Mouse (Mus musculus) C2C12 (cell line): Measurements from ENCODE around the gene Aven. TPM values are rescaled to one million over a fixed set of nuclear protein-coding genes. Genes with fewer than 3 reads are reported as not detected.

ENCODE experiments used
- H3K27me3 ChIP-seq: one replicate; pipeline ENCODE4 v1.6.1; 2011; ENCODE audit not compliant: control insufficient read depth, insufficient read depth, insufficient read length
- H3K36me3 ChIP-seq: one replicate; pipeline ENCODE4 v1.6.1; 2011; ENCODE audit not compliant: control insufficient read depth, insufficient read depth
- H3K4me3 ChIP-seq: one replicate; pipeline ENCODE4 v1.5.1; 2011; ENCODE audit warnings: mild to moderate bottlenecking, control low read depth; ENCODE audit not compliant: poor library complexity, insufficient read depth, severe bottlenecking
- H3K79me2 ChIP-seq: one replicate; pipeline ENCODE4 v1.6.1; 2011; ENCODE audit not compliant: control insufficient read depth, insufficient read depth
- H3K79me3 ChIP-seq: one replicate; pipeline ENCODE4 v1.6.1; 2011; ENCODE audit warnings: low read depth, control low read depth
- H3ac ChIP-seq: one replicate; pipeline ENCODE3; 2011; ENCODE audit warnings: low read depth; ENCODE audit not compliant: control insufficient read depth, insufficient read length
- CEBPB ChIP-seq: IDR thresholded peaks from one replicate; pipeline ENCODE4 v1.6.1; 2011; ENCODE audit warnings: low read depth, mild to moderate bottlenecking, control low read depth, moderate library complexity
- CTCF ChIP-seq: IDR thresholded peaks from one replicate; pipeline ENCODE4 v1.5.1; 2011; ENCODE audit not compliant: control insufficient read depth, insufficient read depth, insufficient read length
- FOSL1 ChIP-seq: IDR thresholded peaks from one replicate; pipeline ENCODE4 v1.8.0; 2011; ENCODE audit warnings: mild to moderate bottlenecking, low read length; ENCODE audit not compliant: poor library complexity, insufficient read depth, severe bottlenecking
- MAX ChIP-seq: IDR thresholded peaks from one replicate; pipeline ENCODE4 v1.6.1; 2011; ENCODE audit warnings: mild to moderate bottlenecking, control low read depth
- MYOD1 ChIP-seq: IDR thresholded peaks from one replicate; pipeline ENCODE4 v1.6.1; 2011; ENCODE audit warnings: low read depth; ENCODE audit not compliant: control insufficient read depth, insufficient read length
- MYOG ChIP-seq: IDR thresholded peaks from one replicate; pipeline ENCODE4 v1.6.1; 2011; ENCODE audit not compliant: control insufficient read depth, insufficient read length; ENCODE audit errors: extremely low read depth
- USF1 ChIP-seq: IDR thresholded peaks from one replicate; pipeline ENCODE4 v1.6.1; 2011; ENCODE audit warnings: low read depth, mild to moderate bottlenecking, control low read depth, moderate library complexity
- polyA plus RNA-seq: library from polyadenylated mRNA; unstranded; fragments of >200 nt; fragmentation: generic; extraction: Trizol; gene quantifications from one replicate; pipeline ENCODE4 v1.2.1, GENCODE M21; 2012; ENCODE audit warnings: missing spikeins

Gene Aven
- polyA plus RNA-seq, 1 experiment = 19.9 TPM

- H3K79me3 ChIP-seq = no peaks in the 10 kb centered on the region
- no peak overlapping the region for H3K4me3 ChIP-seq
- H3K79me2 ChIP-seq = no peaks in the 10 kb centered on the region
- H3K36me3 ChIP-seq = no peaks in the 10 kb centered on the region
- no peaks in the 10 kb centered on the region for H3K27me3 ChIP-seq
- no peak overlapping the region for H3ac ChIP-seq
- TF ChIP-seq CEBPB (no peak), FOSL1 (no peak), MAX (no peak), USF1 (no peak), CTCF (no peak), MYOG (no peak), MYOD1 (no peak)
These were observed 10.0 kb upstream of the Aven start for GRCm38 (mm10) chr2:112482533-112483333.

GRCm38 (mm10) chr2:112483334-112483651, 9.5 kb upstream of the Aven start:
- TF ChIP-seq CTCF (no peak), MYOD1 (no peak), CEBPB (no peak), USF1 (no peak), FOSL1 (no peak), MAX (no peak), MYOG (no peak)
- H3K79me3 ChIP-seq = no peaks in the 10 kb centered on the region
- H3K79me2 ChIP-seq = no peaks in the 10 kb centered on the region
- no peaks in the 10 kb centered on the region for H3K36me3 ChIP-seq
- no peak overlapping the region for H3K4me3 ChIP-seq
- no peak overlapping the region for H3ac ChIP-seq
- no peaks in the 10 kb centered on the region for H3K27me3 ChIP-seq

- H3K36me3 ChIP-seq = no peaks in the 10 kb centered on the region
- no peaks in the 10 kb centered on the region for H3K79me2 ChIP-seq
- TF ChIP-seq FOSL1 (no peak), MYOG (no peak), MYOD1 (no peak), USF1 (no peak), CTCF (no peak), CEBPB (no peak), MAX (no peak)
- H3K27me3 ChIP-seq = no peaks in the 10 kb centered on the region
- no peak overlapping the region for H3ac ChIP-seq
- H3K4me3 ChIP-seq = no peak overlapping the region
- no peaks in the 10 kb centered on the region for H3K79me3 ChIP-seq
These were observed 7.9 kb upstream of the Aven start for GRCm38 (mm10) chr2:112484886-112485285.

GRCm38 (mm10) chr2:112490483-112491196, 2.1 kb upstream of the Aven start:
- Histone ChIP-seq H3K27me3 (no peaks in the 10 kb centered on the region), H3K79me3 (peaks cover 3% of the 10 kb centered on the region), H3K79me2 (peaks cover 18% of the 10 kb centered on the region), H3ac (no peak overlapping the region), H3K4me3 (no peak overlapping the region), H3K36me3 (no peaks in the 10 kb centered on the region)
- no peak for TF ChIP-seq CEBPB
- TF ChIP-seq CTCF = no peak
- TF ChIP-seq MAX = no peak
- TF ChIP-seq MYOG = no peak
- TF ChIP-seq MYOD1 = no peak
- TF ChIP-seq USF1 = no peak
- TF ChIP-seq FOSL1 = no peak

- no peaks in the 10 kb centered on the region for H3K36me3 ChIP-seq
- peaks cover 26% of the 10 kb centered on the region for H3K79me2 ChIP-seq
- no peak for TF ChIP-seq USF1
- no peak for TF ChIP-seq FOSL1
- no peak for TF ChIP-seq MYOD1
- TF ChIP-seq MAX = no peak
- no peak for TF ChIP-seq MYOG
- TF ChIP-seq CEBPB = no peak
- no peak for TF ChIP-seq CTCF
- H3K79me3 ChIP-seq = peaks cover 3% of the 10 kb centered on the region
- H3K27me3 ChIP-seq = no peaks in the 10 kb centered on the region
- H3ac ChIP-seq = no peak overlapping the region
- H3K4me3 ChIP-seq = no peak overlapping the region
These were observed 1.1 kb upstream of the Aven start for GRCm38 (mm10) chr2:112491629-112492028.

- no peaks in the 10 kb centered on the region for H3K27me3 ChIP-seq
- peaks cover 7% of the 10 kb centered on the region for H3K36me3 ChIP-seq
- peaks cover 33% of the 10 kb centered on the region for H3K79me2 ChIP-seq
- peaks cover 6% of the 10 kb centered on the region for H3K79me3 ChIP-seq
- TF ChIP-seq MYOD1 = no peak
- no peak for TF ChIP-seq FOSL1
- no peak for TF ChIP-seq MAX
- TF ChIP-seq CEBPB = peak; percentile 26
- TF ChIP-seq CTCF = no peak
- H3K4me3 ChIP-seq = peak overlapping the region; percentile 64
- H3ac ChIP-seq = peak overlapping the region; percentile 96
These were observed 321 bp upstream of the Aven start for GRCm38 (mm10) chr2:112492431-112492855.
